Mouse (Mus musculus): ENCODE measurements around the gene Auh. TPM values are rescaled to one million over a fixed set of nuclear protein-coding genes. Genes with fewer than 3 reads are reported as not detected.

Auh gene
- polyA plus RNA-seq, 1 experiment from 2014 or later = 63.5 TPM

GRCm38 (mm10) chr13:52859065-52859820 lies 70.2 kb downstream of the Auh start:
- ATAC-seq = peak; percentile 82
- H3K4me2 ChIP-seq (ENCODE audit: low read length) = no peak overlapping the region
- H3K4me1 ChIP-seq (replicated peaks; ENCODE audit: control insufficient read depth, insufficient read depth, low read length) = peaks cover 18% of the 10 kb centered on the region
- no peaks in the 10 kb centered on the region for H3K36me3 ChIP-seq (ENCODE audit: control insufficient read depth, insufficient read depth)
- 61% methylated on average over 16 of the region's 16 CpGs for WGBS
- H3K27ac ChIP-seq (ENCODE audit: low read length) = peak overlapping the region; percentile 59
- no peak overlapping the region for H3K9ac ChIP-seq (replicated peaks; ENCODE audit: low read depth, low read length)
- H3K27me3 ChIP-seq (replicated peaks; ENCODE audit: control insufficient read depth, insufficient read depth, low read length) = no peaks in the 10 kb centered on the region
- H3K4me3 ChIP-seq (replicated peaks; ENCODE audit: low read length) = no peak overlapping the region
- H3K9me3 ChIP-seq (ENCODE audit: control insufficient read depth, low read length) = no peaks in the 10 kb centered on the region

DNA sequence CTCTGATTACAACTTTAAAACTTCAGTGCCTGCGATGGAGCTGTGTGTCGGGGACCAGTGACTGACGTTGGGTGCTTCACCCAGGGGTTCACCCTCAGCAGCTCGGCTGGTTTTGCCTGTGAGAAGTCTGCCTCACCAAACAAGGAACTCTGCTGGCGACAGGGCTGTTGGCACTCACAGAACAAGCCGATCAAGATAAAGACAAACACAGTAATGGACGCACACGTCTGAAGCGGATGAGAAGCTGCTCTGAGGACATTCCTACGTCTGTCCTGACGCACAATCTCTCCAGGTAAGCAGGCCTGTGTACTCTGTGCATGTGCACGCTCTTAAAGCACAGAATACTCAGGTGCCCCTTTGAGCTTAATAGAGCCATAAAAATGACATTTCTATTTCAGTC lies 71.1 kb downstream of the Auh start:
- 87% methylated on average over 12 of the region's 12 CpGs for WGBS
- ATAC-seq = no peak
- H3K36me3 ChIP-seq (ENCODE audit: control insufficient read depth, insufficient read depth) = no peaks in the 10 kb centered on the region
- no peak overlapping the region for H3K9ac ChIP-seq (replicated peaks; ENCODE audit: low read depth, low read length)
- no peak overlapping the region for H3K27ac ChIP-seq (ENCODE audit: low read length)
- H3K4me2 ChIP-seq (ENCODE audit: low read length) = no peak overlapping the region
- H3K27me3 ChIP-seq (replicated peaks; ENCODE audit: control insufficient read depth, insufficient read depth, low read length) = no peaks in the 10 kb centered on the region
- H3K4me3 ChIP-seq (replicated peaks; ENCODE audit: low read length) = no peak overlapping the region
- peaks cover 18% of the 10 kb centered on the region for H3K4me1 ChIP-seq (replicated peaks; ENCODE audit: control insufficient read depth, insufficient read depth, low read length)
- H3K9me3 ChIP-seq (ENCODE audit: control insufficient read depth, low read length) = no peaks in the 10 kb centered on the region

- ATAC-seq = no peak
- 88% methylated on average over 5 of the region's 5 CpGs for WGBS
- H3K9me3 ChIP-seq (ENCODE audit: control insufficient read depth, low read length) = no peaks in the 10 kb centered on the region
Observed at GRCm38 (mm10) chr13:52857781-52858180, 71.7 kb downstream of the Auh start.

GRCm38 (mm10) chr13:52853536-52853935 lies 75.9 kb downstream of the Auh start:
- no peak overlapping the region for H3K4me3 ChIP-seq (replicated peaks; ENCODE audit: low read length)
- 82% methylated on average over 1 of the region's 1 CpGs for WGBS
- no peaks in the 10 kb centered on the region for H3K27me3 ChIP-seq (replicated peaks; ENCODE audit: control insufficient read depth, insufficient read depth, low read length)
- H3K9ac ChIP-seq (replicated peaks; ENCODE audit: low read depth, low read length) = no peak overlapping the region
- no peak overlapping the region for H3K27ac ChIP-seq (ENCODE audit: low read length)
- H3K9me3 ChIP-seq (ENCODE audit: control insufficient read depth, low read length) = no peaks in the 10 kb centered on the region
- peaks cover 21% of the 10 kb centered on the region for H3K4me1 ChIP-seq (replicated peaks; ENCODE audit: control insufficient read depth, insufficient read depth, low read length)
- H3K36me3 ChIP-seq (ENCODE audit: control insufficient read depth, insufficient read depth) = no peaks in the 10 kb centered on the region
- ATAC-seq = no peak
- no peak overlapping the region for H3K4me2 ChIP-seq (ENCODE audit: low read length)

More at GRCm38 (mm10) chr13:52857781-52858180, 71.7 kb downstream of the Auh start:
- no peak overlapping the region for H3K4me2 ChIP-seq (ENCODE audit: low read length)
- H3K27me3 ChIP-seq (replicated peaks; ENCODE audit: control insufficient read depth, insufficient read depth, low read length) = no peaks in the 10 kb centered on the region
- H3K4me1 ChIP-seq (replicated peaks; ENCODE audit: control insufficient read depth, insufficient read depth, low read length) = peaks cover 18% of the 10 kb centered on the region
- no peak overlapping the region for H3K9ac ChIP-seq (replicated peaks; ENCODE audit: low read depth, low read length)
- no peaks in the 10 kb centered on the region for H3K36me3 ChIP-seq (ENCODE audit: control insufficient read depth, insufficient read depth)
- no peak overlapping the region for H3K4me3 ChIP-seq (replicated peaks; ENCODE audit: low read length)
- H3K27ac ChIP-seq (ENCODE audit: low read length) = no peak overlapping the region

- H3K9me3 ChIP-seq (ENCODE audit: control insufficient read depth, low read length) = no peaks in the 10 kb centered on the region
- no peak overlapping the region for H3K4me2 ChIP-seq (ENCODE audit: low read length)
- no peaks in the 10 kb centered on the region for H3K27me3 ChIP-seq (replicated peaks; ENCODE audit: control insufficient read depth, insufficient read depth, low read length)
- H3K9ac ChIP-seq (replicated peaks; ENCODE audit: low read depth, low read length) = no peak overlapping the region
- ATAC-seq = no peak
- 93% methylated on average over 4 of the region's 4 CpGs for WGBS
- H3K4me3 ChIP-seq (replicated peaks; ENCODE audit: low read length) = no peak overlapping the region
- peaks cover 9% of the 10 kb centered on the region for H3K4me1 ChIP-seq (replicated peaks; ENCODE audit: control insufficient read depth, insufficient read depth, low read length)
- no peaks in the 10 kb centered on the region for H3K36me3 ChIP-seq (ENCODE audit: control insufficient read depth, insufficient read depth)
- no peak overlapping the region for H3K27ac ChIP-seq (ENCODE audit: low read length)
Observed at GRCm38 (mm10) chr13:52851886-52852285, 77.6 kb downstream of the Auh start.

GRCm38 (mm10) chr13:52850024-52850723 lies 79.3 kb downstream of the Auh start:
- Histone ChIP-seq H3K4me3 (replicated peaks; ENCODE audit: low read length) (no peak overlapping the region), H3K36me3 (ENCODE audit: control insufficient read depth, insufficient read depth) (no peaks in the 10 kb centered on the region), H3K9ac (replicated peaks; ENCODE audit: low read depth, low read length) (no peak overlapping the region), H3K27ac (ENCODE audit: low read length) (peak overlapping the region; percentile 18; the same call in 1 of the 2 replicates), H3K27me3 (replicated peaks; ENCODE audit: control insufficient read depth, insufficient read depth, low read length) (no peaks in the 10 kb centered on the region), H3K9me3 (ENCODE audit: control insufficient read depth, low read length) (no peaks in the 10 kb centered on the region), H3K4me1 (replicated peaks; ENCODE audit: control insufficient read depth, insufficient read depth, low read length) (peaks cover 9% of the 10 kb centered on the region), H3K4me2 (ENCODE audit: low read length) (no peak overlapping the region)
- 85% methylated on average over 15 of the region's 15 CpGs for WGBS
- ATAC-seq = no peak

DNA sequence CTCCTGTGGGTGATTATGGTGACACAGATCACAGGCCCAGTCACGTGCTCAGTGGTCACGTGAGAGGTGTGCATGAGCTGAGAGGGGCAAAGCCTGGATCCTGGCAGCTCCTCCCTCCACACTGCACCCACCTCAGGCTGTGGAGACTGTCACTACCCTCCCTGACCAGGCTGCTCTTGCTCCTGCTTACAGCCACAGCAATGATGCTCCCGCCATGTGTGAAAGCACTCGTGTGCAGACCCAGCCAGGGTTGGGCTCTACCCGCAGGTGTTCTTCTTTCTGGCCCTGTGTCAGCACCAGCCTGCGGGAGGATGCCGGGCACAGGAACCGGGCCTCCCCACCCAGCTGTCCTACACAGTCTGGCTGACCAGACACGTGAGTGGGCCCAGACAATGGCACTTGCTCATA lies 80.1 kb downstream of the Auh start:
- Histone ChIP-seq H3K4me1 (replicated peaks; ENCODE audit: control insufficient read depth, insufficient read depth, low read length) (peaks cover 16% of the 10 kb centered on the region), H3K9me3 (ENCODE audit: control insufficient read depth, low read length) (no peaks in the 10 kb centered on the region), H3K4me2 (ENCODE audit: low read length) (no peak overlapping the region), H3K9ac (replicated peaks; ENCODE audit: low read depth, low read length) (no peak overlapping the region; the same call in 1 of the 2 replicates), H3K36me3 (ENCODE audit: control insufficient read depth, insufficient read depth) (no peaks in the 10 kb centered on the region), H3K27ac (ENCODE audit: low read length) (no peak overlapping the region), H3K4me3 (replicated peaks; ENCODE audit: low read length) (no peak overlapping the region), H3K27me3 (replicated peaks; ENCODE audit: control insufficient read depth, insufficient read depth, low read length) (no peaks in the 10 kb centered on the region)
- ATAC-seq = 0 out of 2 replicates have a peak, but pooled peaks have one; percentile 20
- WGBS = 49% methylated on average over 9 of the region's 9 CpGs

- H3K4me2 ChIP-seq (ENCODE audit: low read length) = no peak overlapping the region
- no peaks in the 10 kb centered on the region for H3K36me3 ChIP-seq (ENCODE audit: control insufficient read depth, insufficient read depth)
- 69% methylated on average over 8 of the region's 8 CpGs for WGBS
- no peak overlapping the region for H3K27ac ChIP-seq (ENCODE audit: low read length)
- peaks cover 27% of the 10 kb centered on the region for H3K4me1 ChIP-seq (replicated peaks; ENCODE audit: control insufficient read depth, insufficient read depth, low read length)
- no peaks in the 10 kb centered on the region for H3K9me3 ChIP-seq (ENCODE audit: control insufficient read depth, low read length)
- no peak for ATAC-seq
- no peak overlapping the region for H3K9ac ChIP-seq (replicated peaks; ENCODE audit: low read depth, low read length)
- no peak overlapping the region for H3K4me3 ChIP-seq (replicated peaks; ENCODE audit: low read length)
- H3K27me3 ChIP-seq (replicated peaks; ENCODE audit: control insufficient read depth, insufficient read depth, low read length) = no peaks in the 10 kb centered on the region
Observed at GRCm38 (mm10) chr13:52847481-52847880, 82.0 kb downstream of the Auh start.

GRCm38 (mm10) chr13:52847071-52847470 lies 82.4 kb downstream of the Auh start:
- H3K4me3 ChIP-seq (replicated peaks; ENCODE audit: low read length) = no peak overlapping the region
- no peak for ATAC-seq
- H3K36me3 ChIP-seq (ENCODE audit: control insufficient read depth, insufficient read depth) = no peaks in the 10 kb centered on the region
- H3K4me1 ChIP-seq (replicated peaks; ENCODE audit: control insufficient read depth, insufficient read depth, low read length) = peaks cover 27% of the 10 kb centered on the region
- H3K4me2 ChIP-seq (ENCODE audit: low read length) = no peak overlapping the region
- no peak overlapping the region for H3K9ac ChIP-seq (replicated peaks; ENCODE audit: low read depth, low read length)
- 87% methylated on average over 17 of the region's 17 CpGs for WGBS
- no peaks in the 10 kb centered on the region for H3K27me3 ChIP-seq (replicated peaks; ENCODE audit: control insufficient read depth, insufficient read depth, low read length)
- H3K9me3 ChIP-seq (ENCODE audit: control insufficient read depth, low read length) = no peaks in the 10 kb centered on the region
- no peak overlapping the region for H3K27ac ChIP-seq (ENCODE audit: low read length)

Measured in forebrain, embryonic 16.5 days (tissue).